Mouse (Mus musculus): ENCODE data around the gene LTO1. TPM values are rescaled to one million over a fixed set of nuclear protein-coding genes. Genes with fewer than 3 reads are reported as not detected.
"Not testable (repeated sequence)": the region's sequence is repeated elsewhere in the genome, so short reads cannot be mapped to it uniquely, and the experiment has no call there.

The LTO1 gene
- polyA plus RNA-seq, 1 experiment: 38.0 TPM

- Histone ChIP-seq H3K27me3 (ENCODE audit: control insufficient read depth, insufficient read depth, low read length) (no peaks in the 10 kb centered on the region; the same call in 1 of the 2 replicates), H3K4me1 (ENCODE audit: control insufficient read depth, insufficient read depth, low read length) (no peaks in the 10 kb centered on the region), H3K27ac (ENCODE audit: insufficient read depth, low read length) (no peak within 1 kb of the TSS), H3K4me3 (replicated peaks; ENCODE audit: insufficient read depth, low read depth, low read length) (peak within 1 kb of the TSS; percentile 33)
- no peak for TF ChIP-seq POLR2A (IDR thresholded peaks at IDR 0.05; ENCODE audit: borderline replicate concordance, insufficient read depth, low read length)
- TF ChIP-seq CTCF (IDR thresholded peaks at IDR 0.05; ENCODE audit: borderline replicate concordance, insufficient read depth, low read depth, low read length): no peak
- WGBS: 2% methylated on average over 65 of the region's 65 CpGs
- no peak for DNase-seq
Observed at GRCm38 (mm10) chr7:144896294-144897218, 18.3 kb upstream of the LTO1 start, which contains the start of gene Fgf15. Fgf15 (plus strand) TSS chr7:144896531.

- Histone ChIP-seq H3K27me3 (ENCODE audit: control insufficient read depth, insufficient read depth, low read length) (no peaks in the 10 kb centered on the region; the same call in 1 of the 2 replicates), H3K27ac (ENCODE audit: insufficient read depth, low read length) (no peak overlapping the region), H3K4me3 (replicated peaks; ENCODE audit: insufficient read depth, low read depth, low read length) (no peak overlapping the region), H3K4me1 (ENCODE audit: control insufficient read depth, insufficient read depth, low read length) (no peaks in the 10 kb centered on the region)
- WGBS: 76% methylated on average over 6 of the region's 6 CpGs
- DNase-seq: no peak
- TF ChIP-seq POLR2A (IDR thresholded peaks at IDR 0.05; ENCODE audit: borderline replicate concordance, insufficient read depth, low read length) (no peak), CTCF (IDR thresholded peaks at IDR 0.05; ENCODE audit: borderline replicate concordance, insufficient read depth, low read depth, low read length) (no peak)
Observed at GRCm38 (mm10) chr7:144898506-144898905, 16.4 kb upstream of the LTO1 start.

GRCm38 (mm10) chr7:144905514-144905913, 9.4 kb upstream of the LTO1 start:
- not testable (repeated sequence) for DNase-seq; H3K27ac ChIP-seq (ENCODE audit: insufficient read depth, low read length); H3K27me3 ChIP-seq (ENCODE audit: control insufficient read depth, insufficient read depth, low read length); H3K4me1 ChIP-seq (ENCODE audit: control insufficient read depth, insufficient read depth, low read length); H3K4me3 ChIP-seq (replicated peaks; ENCODE audit: insufficient read depth, low read depth, low read length)
- WGBS: 96% methylated on average over 3 of the region's 3 CpGs

- Histone ChIP-seq H3K4me1 (ENCODE audit: control insufficient read depth, insufficient read depth, low read length) (no peaks in the 10 kb centered on the region), H3K27me3 (ENCODE audit: control insufficient read depth, insufficient read depth, low read length) (no peaks in the 10 kb centered on the region), H3K4me3 (replicated peaks; ENCODE audit: insufficient read depth, low read depth, low read length) (no peak overlapping the region), H3K27ac (ENCODE audit: insufficient read depth, low read length) (no peak overlapping the region)
- DNase-seq: peak; percentile 47 to 63
- TF ChIP-seq CTCF (IDR thresholded peaks at IDR 0.05; ENCODE audit: borderline replicate concordance, insufficient read depth, low read depth, low read length) (peak; percentile 78), POLR2A (IDR thresholded peaks at IDR 0.05; ENCODE audit: borderline replicate concordance, insufficient read depth, low read length) (no peak)
- 12% methylated on average over 28 of the region's 28 CpGs for WGBS
Observed at GRCm38 (mm10) chr7:144906708-144907397, 8.0 kb upstream of the LTO1 start.

GRCm38 (mm10) chr7:144907793-144908192, 7.1 kb upstream of the LTO1 start:
- H3K27me3 ChIP-seq (ENCODE audit: control insufficient read depth, insufficient read depth, low read length): no peaks in the 10 kb centered on the region
- peaks cover 4% of the 10 kb centered on the region; the same call in 1 of the 2 replicates for H3K4me1 ChIP-seq (ENCODE audit: control insufficient read depth, insufficient read depth, low read length)
- H3K27ac ChIP-seq (ENCODE audit: insufficient read depth, low read length): no peak overlapping the region
- H3K4me3 ChIP-seq (replicated peaks; ENCODE audit: insufficient read depth, low read depth, low read length): no peak overlapping the region
- WGBS: 36% methylated on average over 8 of the region's 8 CpGs
- no peak for DNase-seq
- no peak for TF ChIP-seq POLR2A (IDR thresholded peaks at IDR 0.05; ENCODE audit: borderline replicate concordance, insufficient read depth, low read length)
- TF ChIP-seq CTCF (IDR thresholded peaks at IDR 0.05; ENCODE audit: borderline replicate concordance, insufficient read depth, low read depth, low read length): no peak

GRCm38 (mm10) chr7:144908705-144909104, 6.2 kb upstream of the LTO1 start:
- no peak overlapping the region for H3K27ac ChIP-seq (ENCODE audit: insufficient read depth, low read length)
- no peak for TF ChIP-seq POLR2A (IDR thresholded peaks at IDR 0.05; ENCODE audit: borderline replicate concordance, insufficient read depth, low read length)
- TF ChIP-seq CTCF (IDR thresholded peaks at IDR 0.05; ENCODE audit: borderline replicate concordance, insufficient read depth, low read depth, low read length): no peak
- no peak for DNase-seq
- no peaks in the 10 kb centered on the region for H3K27me3 ChIP-seq (ENCODE audit: control insufficient read depth, insufficient read depth, low read length)
- WGBS: 58% methylated on average over 7 of the region's 7 CpGs
- peaks cover 4% of the 10 kb centered on the region; the same call in 1 of the 2 replicates for H3K4me1 ChIP-seq (ENCODE audit: control insufficient read depth, insufficient read depth, low read length)
- no peak overlapping the region for H3K4me3 ChIP-seq (replicated peaks; ENCODE audit: insufficient read depth, low read depth, low read length)

GRCm38 (mm10) chr7:144911121-144911520, 3.8 kb upstream of the LTO1 start:
- DNase-seq: no peak
- no peak overlapping the region for H3K27ac ChIP-seq (ENCODE audit: insufficient read depth, low read length)
- H3K27me3 ChIP-seq (ENCODE audit: control insufficient read depth, insufficient read depth, low read length): no peaks in the 10 kb centered on the region
- 96% methylated on average over 1 of the region's 1 CpGs for WGBS
- H3K4me1 ChIP-seq (ENCODE audit: control insufficient read depth, insufficient read depth, low read length): peaks cover 8% of the 10 kb centered on the region; the same call in 1 of the 2 replicates
- no peak overlapping the region for H3K4me3 ChIP-seq (replicated peaks; ENCODE audit: insufficient read depth, low read depth, low read length)
- TF ChIP-seq POLR2A (IDR thresholded peaks at IDR 0.05; ENCODE audit: borderline replicate concordance, insufficient read depth, low read length) (no peak), CTCF (IDR thresholded peaks at IDR 0.05; ENCODE audit: borderline replicate concordance, insufficient read depth, low read depth, low read length) (no peak)

Measured in cerebellum, adult 2 months (tissue).